Mouse (Mus musculus) left cerebral cortex, adult 2 months (tissue): ENCODE results near the gene Ctsw. TPM values are rescaled to one million over a fixed set of nuclear protein-coding genes. Genes with fewer than 3 reads are reported as not detected.

ENCODE experiments used
- DNase-seq, 2 experiments: peaks; one replicate each; pipeline ENCODE4 v3.0.0; 2021 to 2022; ENCODE audit warnings: low spot score in 2 of 2, mixed read lengths in 1 of 2; ENCODE audit errors: extremely low spot score in 1 of 2
- H3K27ac ChIP-seq: fragments of 200-600 bp; 2 replicates; pipeline ENCODE4 v1.8.1; 2022
- H3K4me3 ChIP-seq: fragments of 200-600 bp; 2 replicates; pipeline ENCODE4 v1.8.1; 2022
- CTCF ChIP-seq: fragments of 200-600 bp; IDR thresholded peaks from 2 replicates; pipeline ENCODE4 v1.8.1; 2022; ENCODE audit warnings: antibody characterized with exemption, mild to moderate bottlenecking, moderate library complexity
- intact Hi-C: fragments of 180-260 bp; cut with DNase I; formaldehyde crosslinking; loops from one replicate; pipeline ENCODE4 v1.15.1; 2025
- total RNA-seq, 2 experiments: library from RNA; stranded (reverse); gene quantifications; 2 replicates each; pipeline ENCODE4 v1.2.3; 2021

The Ctsw gene
- total RNA-seq, 2 experiments from 2014 or later: 0.36 to 0.47 TPM

DNA sequence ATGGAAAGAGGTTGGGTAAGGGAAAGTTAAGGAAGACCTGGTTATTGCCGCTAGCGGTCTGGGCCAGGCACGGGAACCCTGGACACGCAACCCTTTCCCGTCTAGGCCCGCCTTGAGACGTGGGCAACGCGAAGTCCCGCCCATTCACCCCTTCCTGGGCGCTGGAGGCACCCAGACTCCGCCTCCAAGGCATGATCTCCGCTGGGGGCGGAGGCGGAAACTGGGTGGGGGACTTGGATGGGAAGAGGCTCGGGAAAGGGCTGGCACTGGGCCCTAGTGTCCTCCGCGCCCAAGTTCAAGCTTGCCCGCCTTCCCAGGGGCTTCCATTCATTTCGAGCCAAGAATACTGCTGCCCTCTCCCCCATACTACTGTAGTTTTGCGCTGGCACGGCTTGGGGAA is 5.4 kb upstream of the Ctsw start, which contains the start of gene Efemp2:
TSS of gene Efemp2 (plus strand) at position 235 of the 400 bp plus-strand sequence.
- Histone ChIP-seq H3K27ac (peak within 1 kb of the TSS; percentile 63), H3K4me3 (peak within 1 kb of the TSS; percentile 53)
- peak; percentile 61 to 72 for DNase-seq
- intact Hi-C loops: no loop called here
- no peak for TF ChIP-seq CTCF

DNA sequence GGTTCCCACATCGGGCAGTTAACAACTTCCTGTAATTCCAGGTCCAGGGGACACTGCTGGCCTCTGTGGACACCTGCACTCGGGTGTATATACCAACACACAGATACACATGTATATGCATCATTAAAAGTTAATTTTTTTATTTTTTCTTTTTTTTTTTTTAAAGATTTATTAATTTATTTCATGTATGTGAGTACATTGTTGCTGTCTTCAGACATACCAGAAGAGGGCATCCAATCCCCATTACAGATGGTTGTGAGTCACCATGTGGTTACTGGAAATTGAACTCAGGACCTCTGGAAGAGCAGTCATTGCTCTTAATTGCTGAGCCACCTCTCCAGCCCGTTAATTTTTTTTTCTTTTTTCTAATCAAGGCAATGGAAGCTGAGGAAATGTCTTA is 4.5 kb upstream of the Ctsw start:
- no peak overlapping the region for H3K4me3 ChIP-seq
- intact Hi-C loops: no loop called here
- no peak overlapping the region for H3K27ac ChIP-seq
- TF ChIP-seq CTCF: peak; percentile 40
- no peak for DNase-seq

DNA sequence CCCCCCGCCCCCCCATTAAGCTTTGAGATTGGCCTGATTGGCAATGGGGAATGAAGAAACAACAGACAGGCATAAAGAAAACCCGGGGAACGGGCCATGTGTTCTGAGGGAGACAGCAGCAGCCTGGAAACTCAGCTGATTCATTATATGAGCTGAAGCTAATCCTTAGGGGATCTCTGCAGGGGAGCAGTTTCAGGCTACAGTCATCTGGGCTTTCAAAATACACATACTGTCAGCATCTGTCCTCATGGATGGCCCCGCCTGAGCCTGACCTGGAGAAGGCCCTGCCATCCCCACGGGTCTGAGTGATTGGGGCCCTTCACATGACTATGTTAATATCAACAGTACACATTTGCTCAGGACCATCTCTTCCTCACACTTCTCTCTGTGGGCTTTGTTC is 3.5 kb upstream of the Ctsw start:
- Histone ChIP-seq H3K27ac (no peak overlapping the region), H3K4me3 (no peak overlapping the region)
- TF ChIP-seq CTCF: no peak
- intact Hi-C loops: no loop called here
- DNase-seq: no peak

DNA sequence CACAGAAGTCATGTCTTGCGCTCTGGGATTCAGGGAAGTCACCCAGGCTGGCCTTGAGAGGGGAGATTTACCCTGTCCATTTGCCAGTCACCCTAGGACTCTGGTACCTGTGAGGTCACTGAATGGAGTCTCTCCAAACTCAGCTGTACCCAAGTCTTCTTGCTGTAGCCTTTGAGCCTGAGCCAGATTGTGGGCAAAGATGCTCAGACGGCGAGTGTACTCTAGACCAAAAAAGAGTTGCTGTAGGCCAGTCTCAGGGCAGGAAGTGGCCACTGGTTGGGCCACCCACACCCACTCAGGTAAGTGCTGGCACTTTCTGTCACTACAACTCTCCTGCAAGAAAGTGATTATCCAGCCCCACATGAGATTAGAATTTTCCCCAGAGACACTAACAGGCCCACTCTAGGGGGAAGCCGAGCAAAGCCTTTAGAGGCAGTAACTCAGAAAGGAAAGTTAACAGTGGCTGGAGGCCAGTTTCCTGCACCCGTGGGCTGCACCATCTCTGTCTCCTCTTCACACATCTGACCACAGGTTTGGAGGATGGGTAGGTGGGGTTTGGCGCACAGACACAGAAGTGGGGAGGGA is 1.3 kb downstream of the Ctsw start:
- TF ChIP-seq CTCF: no peak
- no peak for DNase-seq
- no peak overlapping the region for H3K27ac ChIP-seq
- intact Hi-C loops: no loop called here
- no peak overlapping the region for H3K4me3 ChIP-seq

DNA sequence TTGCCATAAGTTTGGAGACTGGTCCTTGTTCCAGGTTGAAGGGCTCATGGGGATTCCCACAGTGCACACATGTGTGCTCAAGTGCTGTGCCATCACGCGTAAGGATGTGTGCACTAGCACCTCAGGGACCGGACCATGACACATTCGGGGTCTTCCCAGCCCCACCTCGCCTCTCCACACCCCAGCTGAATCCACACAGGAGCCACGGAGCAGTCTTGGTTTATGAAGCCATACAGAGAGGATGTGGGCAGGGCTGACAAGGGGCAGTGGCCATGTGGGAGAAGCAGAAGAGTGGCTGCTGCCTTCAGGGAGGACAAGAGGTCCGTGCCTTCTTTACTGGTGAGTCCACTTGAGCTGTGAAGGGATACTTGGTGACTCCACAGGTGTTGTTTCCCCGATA is 3.3 kb downstream of the Ctsw start:
- Histone ChIP-seq H3K27ac (no peak overlapping the region; the same call in 1 of the 2 replicates), H3K4me3 (no peak overlapping the region)
- intact Hi-C loops: no loop called here
- no peak for TF ChIP-seq CTCF
- DNase-seq: no peak

DNA sequence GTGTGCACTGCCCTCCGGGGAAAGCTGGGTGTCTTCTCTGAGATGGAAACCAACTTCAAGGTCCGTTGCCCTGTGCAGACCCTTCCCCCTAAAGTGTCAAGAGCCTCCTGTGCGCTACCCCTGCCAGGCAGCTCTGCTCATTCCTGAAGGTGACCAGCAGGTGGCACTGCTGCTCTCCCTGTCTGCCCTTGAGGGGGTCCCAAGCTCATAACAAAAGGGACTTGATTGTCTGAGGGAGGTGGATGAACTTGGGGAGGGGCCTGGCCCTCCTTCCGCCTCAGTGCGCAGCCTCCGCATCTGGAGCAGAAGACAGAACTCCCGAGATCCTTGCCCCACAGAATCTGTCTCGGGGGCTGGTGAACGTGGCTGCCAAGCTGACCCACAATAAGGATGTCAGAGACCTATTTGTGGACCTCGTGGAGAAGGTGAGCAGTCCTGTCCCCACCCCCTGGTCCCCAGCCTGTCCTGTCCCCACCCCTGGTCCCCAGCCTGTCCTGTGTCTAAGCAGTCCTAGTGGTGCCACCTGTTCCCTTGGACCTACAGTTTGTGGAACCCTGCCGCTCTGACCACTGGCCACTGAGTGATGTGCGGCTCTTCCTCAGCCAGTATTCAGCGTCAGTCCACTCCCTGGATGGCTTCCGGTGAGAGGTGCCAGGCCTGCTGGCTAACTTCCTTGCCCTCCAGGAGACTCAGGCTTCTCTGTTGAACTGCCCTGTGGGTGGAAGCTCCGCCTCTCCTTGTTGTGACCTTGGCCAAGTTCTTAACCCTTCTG is 4.3 kb downstream of the Ctsw start:
- intact Hi-C loops: loop anchor here (5.0 kb wide), 1 partner anchor 103 kb away; the partner anchor contains the start of gene Ap5b1
- 0 out of 2 replicates have a peak overlapping the region, but pooled peaks have one; percentile 19 for H3K27ac ChIP-seq
- H3K4me3 ChIP-seq: 0 out of 2 replicates have a peak overlapping the region, but pooled peaks have one; percentile 7
- peak; percentile 49 to 54 for DNase-seq
- peak; percentile 92 for TF ChIP-seq CTCF

DNA sequence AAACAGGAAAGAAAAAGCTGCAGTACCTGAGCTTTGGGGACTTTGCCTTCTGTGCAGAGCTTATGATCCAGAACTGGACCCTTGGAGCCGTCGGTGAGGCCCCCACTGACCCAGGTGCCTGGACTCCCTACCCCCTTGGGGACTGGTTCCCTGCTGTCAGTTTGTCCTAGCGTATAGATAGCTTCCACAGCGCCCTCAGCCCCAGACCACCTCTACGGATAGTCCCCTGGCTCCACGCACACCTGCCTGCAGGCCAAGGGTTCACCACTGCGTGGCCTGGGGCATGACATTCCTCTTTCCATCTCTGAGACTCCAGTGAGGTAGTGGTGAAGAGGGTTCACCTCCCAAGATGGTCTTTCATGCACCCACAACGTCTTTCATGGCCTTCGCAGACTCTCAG is 5.1 kb downstream of the Ctsw start:
- H3K4me3 ChIP-seq: no peak overlapping the region
- no peak overlapping the region for H3K27ac ChIP-seq
- DNase-seq: no peak
- no peak for TF ChIP-seq CTCF
- intact Hi-C loops: loop anchor here (5.0 kb wide), 1 partner anchor 104 kb away; the partner anchor contains the start of gene Ap5b1

DNA sequence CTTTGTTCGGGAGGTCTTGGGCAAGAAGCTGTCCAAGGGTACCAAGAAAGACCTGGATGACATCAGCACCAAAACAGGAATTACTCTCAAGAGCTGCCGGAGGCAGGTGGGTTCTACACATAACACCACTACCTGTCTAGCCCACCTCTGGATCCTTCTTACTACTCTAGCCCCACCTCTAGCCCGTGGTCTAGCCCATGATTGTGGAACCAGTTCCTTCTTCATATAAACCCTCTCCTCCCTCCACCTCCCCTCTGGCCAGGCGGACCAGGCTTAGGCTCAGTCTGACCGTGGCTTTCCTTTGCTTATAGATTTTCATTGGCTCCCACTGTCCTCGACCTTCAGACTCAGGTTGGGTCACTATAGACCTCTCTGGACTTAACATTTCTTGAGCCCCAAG is 6.9 kb downstream of the Ctsw start:
- Histone ChIP-seq H3K4me3 (peak overlapping the region; percentile 84; the same call in 1 of the 2 replicates), H3K27ac (no peak overlapping the region)
- no peak for TF ChIP-seq CTCF
- DNase-seq: no peak
- intact Hi-C loops: loop anchor here (5.0 kb wide), 1 partner anchor 106 kb away; the partner anchor contains the start of gene Ap5b1

DNA sequence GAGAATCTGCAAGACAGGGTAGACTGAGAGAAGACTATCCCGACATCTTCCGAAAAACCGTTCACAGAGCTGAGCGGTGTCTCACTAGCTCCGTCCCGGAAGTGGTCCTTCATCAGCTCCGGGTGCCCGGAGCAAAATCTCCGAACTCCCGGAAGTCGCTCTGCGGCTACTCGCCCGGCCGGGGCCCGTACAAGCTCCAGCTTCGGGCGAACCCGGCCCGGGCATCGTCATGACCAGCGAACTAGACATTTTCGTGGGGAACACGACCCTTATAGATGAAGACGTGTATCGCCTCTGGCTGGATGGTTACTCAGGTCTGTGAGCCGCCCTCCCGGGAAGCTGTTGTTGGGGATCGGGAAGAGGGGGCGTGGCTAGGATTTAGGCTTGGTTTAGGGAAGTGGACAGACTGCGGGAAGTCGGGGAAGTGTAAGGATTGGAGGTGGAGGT is 7.8 kb downstream of the Ctsw start, which contains the start of gene Fibp:
TSS of gene Fibp (plus strand) at position 151 of the 447 bp plus-strand sequence.
- DNase-seq: peak; percentile 86 to 88

DNA sequence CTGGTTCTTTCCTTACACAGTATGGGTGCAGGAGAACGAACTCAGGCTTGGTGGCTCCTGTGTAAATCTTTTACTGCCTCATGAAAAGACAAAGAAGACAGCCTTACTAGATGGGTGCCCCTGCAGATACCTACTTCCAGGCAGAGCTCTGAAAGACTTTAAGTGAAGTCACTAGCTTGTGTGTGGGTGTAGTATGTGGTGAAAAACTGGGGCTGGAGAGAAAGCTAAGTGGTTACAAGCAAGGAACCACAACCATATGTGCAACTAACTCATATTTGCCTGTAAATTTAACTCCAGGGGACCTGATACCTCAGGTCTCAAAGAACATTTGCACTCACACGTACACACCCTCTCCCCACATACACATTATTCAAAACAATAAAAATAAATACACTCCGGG is 8.4 kb downstream of the Ctsw start:
- Histone ChIP-seq H3K4me3 (peak overlapping the region; percentile 84), H3K27ac (peak overlapping the region; percentile 90)
- DNase-seq: no peak
- intact Hi-C loops: loop anchor here (5.0 kb wide), 1 partner anchor 107 kb away; the partner anchor contains the start of gene Ap5b1
- TF ChIP-seq CTCF: no peak

More for the DNA sequence above, 7.8 kb downstream of the Ctsw start, which contains the start of gene Fibp:
- Histone ChIP-seq H3K4me3 (peak within 1 kb of the TSS; percentile 84), H3K27ac (peak within 1 kb of the TSS; percentile 90)
- no peak for TF ChIP-seq CTCF
- intact Hi-C loops: loop anchor here (5.0 kb wide), 1 partner anchor 107 kb away; the partner anchor contains the start of gene Ap5b1

DNA sequence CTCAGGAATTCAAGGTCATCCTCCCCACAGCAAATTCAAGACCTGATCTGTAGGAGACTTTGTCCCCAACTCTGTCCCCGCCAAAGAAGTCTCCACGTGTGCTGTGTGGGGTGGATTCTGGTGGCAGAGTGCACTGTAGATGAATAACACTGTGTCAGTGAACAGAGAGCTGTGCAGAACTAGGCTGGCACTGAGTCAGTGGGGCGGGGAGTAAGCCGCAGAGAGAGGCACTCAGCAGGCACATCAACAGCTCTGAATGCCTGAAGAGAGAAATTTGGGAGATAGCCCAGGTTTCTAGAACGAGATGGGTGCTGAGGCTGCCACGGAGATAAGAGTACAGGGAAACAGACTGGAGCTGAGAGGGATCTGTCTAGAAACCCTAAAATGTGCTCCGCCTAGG is 9.3 kb downstream of the Ctsw start:
- TF ChIP-seq CTCF: no peak
- no peak for DNase-seq
- H3K4me3 ChIP-seq: no peak overlapping the region
- intact Hi-C loops: no loop called here
- peak overlapping the region; percentile 99 for H3K27ac ChIP-seq

DNA sequence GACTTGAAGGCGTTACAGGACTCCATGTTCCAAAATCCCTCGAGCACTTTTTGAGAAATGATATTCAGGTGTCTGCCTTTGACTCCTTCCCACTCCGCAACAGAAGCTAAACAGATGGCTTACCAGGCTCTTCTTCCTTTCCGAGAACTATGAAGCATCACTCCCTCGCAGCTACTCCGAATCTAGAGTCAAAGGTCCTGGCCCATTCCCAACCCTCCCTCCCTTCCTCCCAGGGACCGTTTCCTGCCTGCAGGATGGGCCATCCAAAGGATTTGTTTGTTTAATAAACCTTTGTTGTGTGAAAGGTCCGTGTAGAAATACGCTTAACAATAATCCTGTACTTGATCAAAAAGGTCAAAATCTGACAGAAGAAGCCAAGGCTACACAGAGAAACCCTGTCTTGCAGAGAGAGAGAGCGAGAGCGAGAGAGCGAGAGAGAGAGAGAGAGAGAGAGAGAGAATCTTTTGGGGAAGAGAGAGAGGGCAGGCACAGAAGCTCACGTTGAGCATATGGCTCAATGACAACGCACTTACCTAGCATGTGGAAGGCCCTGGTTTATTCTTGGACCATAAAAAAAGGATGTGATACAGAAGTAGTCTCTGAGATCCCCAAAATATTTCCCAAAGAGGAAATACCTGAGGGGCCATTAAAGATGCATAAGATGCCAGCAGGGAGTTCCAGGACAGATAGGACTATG is 10.4 kb downstream of the Ctsw start, which contains the start of gene Ccdc85b:
TSS of gene Ccdc85b (minus strand) at position 149 of the 697 bp plus-strand sequence.
- no peak for TF ChIP-seq CTCF
- DNase-seq: no peak
- H3K4me3 ChIP-seq: peak within 1 kb of the TSS; percentile 63
- intact Hi-C loops: loop anchor here (2.0 kb wide), 2 partner anchors 31 to 33 kb away; partner anchors contain the start of genes AI837181, Drap1 and Mus81
- H3K27ac ChIP-seq: peak within 1 kb of the TSS; percentile 99
